Mouse (Mus musculus): ENCODE measurements around the gene 4930583I09Rik. TPM values are rescaled to one million over a fixed set of nuclear protein-coding genes. Genes with fewer than 3 reads are reported as not detected.

The 4930583I09Rik gene
- polyA plus RNA-seq, 1 experiment = not detected

GRCm38 (mm10) chr17:64820841-64821593 lies 14.9 kb downstream of the 4930583I09Rik start:
- no peak for TF ChIP-seq CTCF (IDR thresholded peaks at IDR 0.05; ENCODE audit: extremely low read depth, insufficient read length, insufficient replicate concordance, low read depth, low read length)
- no peak for TF ChIP-seq POLR2A (IDR thresholded peaks at IDR 0.05; ENCODE audit: low read depth, low read length)
- Histone ChIP-seq H3K27me3 (ENCODE audit: control insufficient read depth, insufficient read depth, low read length) (no peaks in the 10 kb centered on the region), H3K36me3 (ENCODE audit: control insufficient read depth, insufficient read depth, low read length) (no peaks in the 10 kb centered on the region), H3K4me1 (ENCODE audit: control insufficient read depth, insufficient read depth, insufficient read length, low read length) (no peaks in the 10 kb centered on the region), H3K27ac (ENCODE audit: insufficient read depth, low read depth, low read length) (no peak overlapping the region), H3K4me3 (ENCODE audit: low read depth, low read length) (no peak overlapping the region)
- 67% methylated on average over 7 of the region's 7 CpGs for WGBS

- H3K27me3 ChIP-seq (ENCODE audit: control insufficient read depth, insufficient read depth, low read length) = no peaks in the 10 kb centered on the region
- H3K4me1 ChIP-seq (ENCODE audit: control insufficient read depth, insufficient read depth, insufficient read length, low read length) = no peaks in the 10 kb centered on the region
- no peaks in the 10 kb centered on the region for H3K36me3 ChIP-seq (ENCODE audit: control insufficient read depth, insufficient read depth, low read length)
- no peak overlapping the region for H3K4me3 ChIP-seq (ENCODE audit: low read depth, low read length)
- H3K27ac ChIP-seq (ENCODE audit: insufficient read depth, low read depth, low read length) = no peak overlapping the region
- TF ChIP-seq CTCF (IDR thresholded peaks at IDR 0.05; ENCODE audit: extremely low read depth, insufficient read length, insufficient replicate concordance, low read depth, low read length) (no peak), POLR2A (IDR thresholded peaks at IDR 0.05; ENCODE audit: low read depth, low read length) (no peak)
- 90% methylated on average over 3 of the region's 3 CpGs for WGBS
Measured at GRCm38 (mm10) chr17:64816298-64816697, 19.6 kb downstream of the 4930583I09Rik start.

- 66% methylated on average over 2 of the region's 2 CpGs for WGBS
- no peak overlapping the region for H3K4me3 ChIP-seq (ENCODE audit: low read depth, low read length)
- H3K27ac ChIP-seq (ENCODE audit: insufficient read depth, low read depth, low read length) = no peak overlapping the region
- no peaks in the 10 kb centered on the region for H3K27me3 ChIP-seq (ENCODE audit: control insufficient read depth, insufficient read depth, low read length)
- H3K36me3 ChIP-seq (ENCODE audit: control insufficient read depth, insufficient read depth, low read length) = no peaks in the 10 kb centered on the region
- TF ChIP-seq CTCF (IDR thresholded peaks at IDR 0.05; ENCODE audit: extremely low read depth, insufficient read length, insufficient replicate concordance, low read depth, low read length) (no peak), POLR2A (IDR thresholded peaks at IDR 0.05; ENCODE audit: low read depth, low read length) (no peak)
- no peaks in the 10 kb centered on the region for H3K4me1 ChIP-seq (ENCODE audit: control insufficient read depth, insufficient read depth, insufficient read length, low read length)
Measured at GRCm38 (mm10) chr17:64815806-64816205, 20.1 kb downstream of the 4930583I09Rik start.

- H3K36me3 ChIP-seq (ENCODE audit: control insufficient read depth, insufficient read depth, low read length) = no peaks in the 10 kb centered on the region
- no peak overlapping the region for H3K4me3 ChIP-seq (ENCODE audit: low read depth, low read length)
- WGBS = 91% methylated on average over 6 of the region's 6 CpGs
- H3K27ac ChIP-seq (ENCODE audit: insufficient read depth, low read depth, low read length) = no peak overlapping the region
- no peaks in the 10 kb centered on the region for H3K4me1 ChIP-seq (ENCODE audit: control insufficient read depth, insufficient read depth, insufficient read length, low read length)
- TF ChIP-seq POLR2A (IDR thresholded peaks at IDR 0.05; ENCODE audit: low read depth, low read length) (no peak), CTCF (IDR thresholded peaks at IDR 0.05; ENCODE audit: extremely low read depth, insufficient read length, insufficient replicate concordance, low read depth, low read length) (no peak)
- H3K27me3 ChIP-seq (ENCODE audit: control insufficient read depth, insufficient read depth, low read length) = no peaks in the 10 kb centered on the region
Measured at GRCm38 (mm10) chr17:64813568-64813967, 22.3 kb downstream of the 4930583I09Rik start.

GRCm38 (mm10) chr17:64806035-64806589 lies 29.8 kb downstream of the 4930583I09Rik start:
- Histone ChIP-seq H3K27ac (ENCODE audit: insufficient read depth, low read depth, low read length) (no peak overlapping the region), H3K4me1 (ENCODE audit: control insufficient read depth, insufficient read depth, insufficient read length, low read length) (no peaks in the 10 kb centered on the region), H3K36me3 (ENCODE audit: control insufficient read depth, insufficient read depth, low read length) (no peaks in the 10 kb centered on the region), H3K4me3 (ENCODE audit: low read depth, low read length) (no peak overlapping the region), H3K27me3 (ENCODE audit: control insufficient read depth, insufficient read depth, low read length) (no peaks in the 10 kb centered on the region)
- 76% methylated on average over 8 of the region's 8 CpGs for whole genome bisulfite sequencing
- no peak for TF ChIP-seq CTCF (IDR thresholded peaks at IDR 0.05; ENCODE audit: extremely low read depth, insufficient read length, insufficient replicate concordance, low read depth, low read length)
- TF ChIP-seq POLR2A (IDR thresholded peaks at IDR 0.05; ENCODE audit: low read depth, low read length) = no peak

- no peak overlapping the region for H3K27ac ChIP-seq (ENCODE audit: insufficient read depth, low read depth, low read length)
- no peaks in the 10 kb centered on the region for H3K36me3 ChIP-seq (ENCODE audit: control insufficient read depth, insufficient read depth, low read length)
- no peaks in the 10 kb centered on the region for H3K4me1 ChIP-seq (ENCODE audit: control insufficient read depth, insufficient read depth, insufficient read length, low read length)
- WGBS = 82% methylated on average over 13 of the region's 13 CpGs
- H3K27me3 ChIP-seq (ENCODE audit: control insufficient read depth, insufficient read depth, low read length) = no peaks in the 10 kb centered on the region
- TF ChIP-seq CTCF (IDR thresholded peaks at IDR 0.05; ENCODE audit: extremely low read depth, insufficient read length, insufficient replicate concordance, low read depth, low read length) (no peak), POLR2A (IDR thresholded peaks at IDR 0.05; ENCODE audit: low read depth, low read length) (no peak)
- no peak overlapping the region for H3K4me3 ChIP-seq (ENCODE audit: low read depth, low read length)
Measured at GRCm38 (mm10) chr17:64804375-64805124, 31.3 kb downstream of the 4930583I09Rik start.

GRCm38 (mm10) chr17:64802956-64803275 lies 33.0 kb downstream of the 4930583I09Rik start:
- no peak for TF ChIP-seq POLR2A (IDR thresholded peaks at IDR 0.05; ENCODE audit: low read depth, low read length)
- TF ChIP-seq CTCF (IDR thresholded peaks at IDR 0.05; ENCODE audit: extremely low read depth, insufficient read length, insufficient replicate concordance, low read depth, low read length) = no peak
- Histone ChIP-seq H3K4me3 (ENCODE audit: low read depth, low read length) (no peak overlapping the region), H3K36me3 (ENCODE audit: control insufficient read depth, insufficient read depth, low read length) (no peaks in the 10 kb centered on the region), H3K27ac (ENCODE audit: insufficient read depth, low read depth, low read length) (no peak overlapping the region), H3K27me3 (ENCODE audit: control insufficient read depth, insufficient read depth, low read length) (no peaks in the 10 kb centered on the region), H3K4me1 (ENCODE audit: control insufficient read depth, insufficient read depth, insufficient read length, low read length) (no peaks in the 10 kb centered on the region)
- WGBS = 77% methylated on average over 7 of the region's 7 CpGs
